Mouse (Mus musculus): ENCODE measurements around the gene Galnt14.

The Galnt14 gene

DNA sequence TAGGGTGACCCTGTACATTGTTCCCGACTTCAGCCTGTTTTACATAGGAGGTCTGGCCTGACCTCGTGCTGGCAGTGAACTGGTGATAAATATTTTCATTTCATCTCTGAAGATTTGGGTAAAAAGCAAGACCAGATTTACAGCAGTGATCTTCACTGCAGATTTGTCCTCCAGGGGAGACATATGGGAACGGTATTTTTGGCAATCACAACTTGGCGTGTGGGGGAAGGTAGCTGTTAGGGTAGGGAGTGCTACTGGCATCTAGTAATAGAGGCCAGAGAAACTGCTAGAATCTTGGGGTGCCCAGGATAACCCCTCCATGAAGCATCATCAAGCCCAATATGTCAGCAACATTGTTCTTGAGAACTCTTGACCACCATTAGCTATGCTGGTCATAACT, 138.3 kb downstream of the Galnt14 start:
- no peak for DNase-seq (ENCODE audit: low read depth)

DNA sequence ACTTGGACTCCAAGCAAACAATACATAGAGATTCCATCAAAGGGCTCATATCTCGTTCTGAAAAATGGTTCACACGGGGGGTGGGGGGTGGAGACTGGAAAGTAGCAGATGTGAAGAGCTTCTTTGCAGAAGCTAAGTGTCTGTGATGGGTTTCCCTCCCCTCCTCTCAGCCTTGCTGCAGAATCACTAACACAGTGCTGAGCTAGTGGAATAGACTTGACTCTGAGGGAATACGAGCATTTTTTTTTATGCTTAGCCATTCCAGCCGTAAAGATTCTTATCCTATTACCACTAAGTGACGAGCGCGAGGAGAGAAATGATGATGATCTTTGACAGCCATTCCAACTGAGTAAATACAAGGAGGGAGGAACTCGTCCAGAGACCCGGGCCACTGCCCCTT, 142.0 kb downstream of the Galnt14 start:
- DNase-seq (ENCODE audit: low read depth): no peak

DNA sequence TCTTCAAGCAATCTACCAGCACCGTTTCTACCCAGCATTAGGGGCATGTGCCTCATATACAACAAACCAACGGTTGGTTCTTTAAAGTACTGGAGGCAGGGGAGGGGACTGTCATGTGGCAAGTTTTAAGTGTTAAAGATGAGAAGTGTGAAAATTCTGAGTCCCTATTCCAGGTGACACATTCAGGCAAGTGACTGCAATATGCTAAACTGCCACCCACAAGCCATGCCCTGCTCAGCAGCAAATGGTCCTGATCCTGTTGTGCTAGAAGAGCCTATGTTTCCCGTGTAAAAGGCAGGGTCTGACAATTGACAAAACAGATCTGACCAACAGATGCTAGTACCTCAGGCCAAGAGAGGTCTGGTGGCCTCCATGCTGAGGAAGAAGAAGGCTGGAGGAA, 149.1 kb downstream of the Galnt14 start:
- DNase-seq (ENCODE audit: low read depth): no peak

DNA sequence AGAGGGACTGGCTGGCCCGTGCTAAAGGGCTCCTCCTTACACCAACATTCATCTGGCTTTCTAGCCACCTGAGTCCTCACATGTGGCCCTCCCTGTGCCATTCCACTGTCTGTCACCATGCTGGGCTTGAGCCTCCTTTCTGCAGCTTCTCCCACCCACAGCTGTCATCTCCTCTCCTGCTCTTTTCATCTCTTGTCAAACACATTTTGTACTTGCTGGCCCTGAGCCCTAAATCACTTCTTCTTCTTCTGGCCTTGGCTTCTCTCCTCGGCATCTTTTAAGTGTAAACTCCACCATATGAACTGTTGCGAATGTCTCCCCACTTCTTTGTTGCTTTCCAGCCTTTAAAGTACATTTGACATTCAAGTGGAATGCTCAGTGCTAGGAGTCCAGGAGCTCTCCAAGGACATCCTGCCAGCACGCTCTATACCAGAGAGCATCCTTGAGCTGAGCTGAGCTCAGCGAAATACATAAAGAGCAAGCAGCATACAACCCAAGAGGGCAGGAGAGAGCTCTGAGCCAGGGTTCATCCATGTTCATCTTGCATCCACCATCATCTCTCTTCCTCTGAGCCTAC, 150.0 kb downstream of the Galnt14 start:
- no peak for DNase-seq (ENCODE audit: low read depth)

DNA sequence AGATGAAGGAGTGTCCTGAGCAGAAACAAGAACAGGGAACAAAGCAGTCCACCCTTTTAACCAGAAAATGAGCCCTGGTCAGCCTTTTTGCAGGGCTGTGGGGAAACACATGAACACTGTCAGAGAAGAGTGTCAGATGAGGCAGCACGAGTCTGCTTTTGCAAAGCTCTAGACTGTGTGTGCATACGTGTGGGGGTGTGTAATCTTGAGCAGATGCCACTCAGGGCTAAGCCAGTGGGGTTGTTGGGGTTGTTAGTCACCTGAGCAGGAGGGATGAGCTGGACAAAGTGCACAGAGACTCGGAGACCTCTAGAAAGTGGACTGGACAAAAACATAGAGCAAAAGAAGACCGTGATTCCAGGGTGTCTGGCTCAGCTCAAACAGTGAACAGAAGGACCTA, 150.8 kb downstream of the Galnt14 start:
- DNase-seq (ENCODE audit: low read depth): no peak

DNA sequence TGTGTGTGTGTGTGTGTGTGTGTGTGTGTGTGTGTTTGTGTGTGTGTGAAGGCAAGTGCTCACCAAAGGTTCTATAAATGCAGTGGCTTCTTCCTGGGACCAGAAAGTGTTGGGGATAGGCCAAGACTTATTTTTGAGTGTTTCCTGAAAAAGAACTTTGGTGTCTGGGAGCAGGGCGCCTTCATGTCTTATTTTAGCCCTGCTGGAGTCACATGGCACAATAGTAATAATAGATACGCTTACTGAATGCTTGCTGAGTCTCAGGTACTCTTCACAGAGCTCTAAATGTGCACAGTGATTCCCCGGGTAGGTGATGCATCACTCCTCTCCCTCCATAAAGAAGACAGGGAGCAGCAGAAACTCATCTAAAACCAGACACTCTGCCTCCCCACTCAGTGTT, 153.2 kb downstream of the Galnt14 start:
- no peak for DNase-seq (ENCODE audit: low read depth)

DNA sequence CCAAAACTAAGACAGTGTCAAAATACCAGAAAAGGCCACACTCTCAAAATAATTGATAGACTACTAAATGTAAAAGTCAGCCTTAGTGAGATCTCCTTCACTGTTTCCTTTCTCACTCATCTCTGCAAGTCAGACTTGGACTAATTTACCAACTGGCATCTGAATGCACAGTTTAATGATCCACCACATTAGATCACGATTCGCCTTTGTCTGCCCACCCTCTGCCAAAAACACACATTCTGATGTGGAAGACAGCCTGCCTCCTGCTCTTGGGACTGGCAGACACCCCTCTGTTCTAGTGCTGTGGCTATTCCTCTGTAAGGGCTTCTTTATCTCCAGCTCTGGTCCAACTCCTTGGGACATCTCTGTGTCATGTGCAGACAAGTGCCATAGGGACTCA, 153.8 kb downstream of the Galnt14 start:
- no peak for DNase-seq (ENCODE audit: low read depth)

DNA sequence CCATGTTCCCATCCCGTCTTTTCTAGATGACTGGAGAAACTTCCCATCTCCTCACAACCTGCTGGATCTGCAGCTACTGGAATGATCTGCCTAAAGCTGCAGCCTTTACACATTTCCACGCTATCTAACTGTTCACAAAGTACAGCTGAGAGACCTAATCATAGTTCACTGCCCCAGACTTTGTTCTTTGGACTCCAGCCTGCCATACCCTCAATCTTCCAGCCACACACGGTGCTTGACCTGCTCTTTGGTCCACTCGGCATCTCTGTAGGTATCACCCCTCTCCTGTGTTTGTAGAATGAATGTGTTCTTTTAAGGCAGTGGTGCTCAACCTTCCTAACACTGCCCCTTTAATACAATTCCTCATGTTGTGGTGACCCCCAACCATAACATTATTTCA, 155.6 kb downstream of the Galnt14 start:
- DNase-seq (ENCODE audit: low read depth): no peak

DNA sequence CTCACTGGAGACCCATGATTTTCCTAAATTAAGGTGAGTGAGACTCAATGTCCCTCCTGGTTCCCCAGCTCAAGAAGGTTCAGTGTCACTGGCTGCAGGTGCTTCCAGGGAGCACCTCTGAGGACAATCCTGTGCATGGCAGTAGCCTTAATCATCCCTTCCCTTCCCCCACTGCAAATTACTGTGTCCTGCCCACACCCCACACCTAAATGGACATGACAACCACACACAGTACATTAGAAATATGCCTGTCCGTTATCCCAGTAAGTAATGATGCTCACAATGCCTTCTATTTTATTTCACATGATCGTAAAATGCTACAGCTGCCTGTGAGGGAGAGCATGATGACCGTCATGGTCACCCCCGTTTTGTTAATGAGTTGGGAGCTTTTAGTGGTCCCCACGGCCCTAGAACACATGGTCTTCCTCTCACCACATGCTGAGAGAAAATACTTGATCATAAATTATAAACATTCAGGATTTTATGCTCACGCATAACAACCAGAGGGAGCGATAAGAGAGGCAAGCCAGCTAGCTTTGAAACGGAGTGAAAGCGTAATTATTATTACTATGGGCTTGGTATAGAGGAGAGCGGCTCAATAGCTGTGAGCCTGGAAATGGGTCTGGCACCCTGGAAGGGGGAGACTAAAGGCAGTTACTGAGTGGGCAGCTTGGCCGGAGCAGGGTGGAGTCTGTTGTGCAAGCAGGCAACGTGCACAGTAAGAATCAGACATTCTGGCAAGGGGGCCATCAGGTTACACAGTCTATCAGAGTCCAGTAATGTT, 161.3 kb downstream of the Galnt14 start:
- no peak for DNase-seq (ENCODE audit: low read depth)

DNA sequence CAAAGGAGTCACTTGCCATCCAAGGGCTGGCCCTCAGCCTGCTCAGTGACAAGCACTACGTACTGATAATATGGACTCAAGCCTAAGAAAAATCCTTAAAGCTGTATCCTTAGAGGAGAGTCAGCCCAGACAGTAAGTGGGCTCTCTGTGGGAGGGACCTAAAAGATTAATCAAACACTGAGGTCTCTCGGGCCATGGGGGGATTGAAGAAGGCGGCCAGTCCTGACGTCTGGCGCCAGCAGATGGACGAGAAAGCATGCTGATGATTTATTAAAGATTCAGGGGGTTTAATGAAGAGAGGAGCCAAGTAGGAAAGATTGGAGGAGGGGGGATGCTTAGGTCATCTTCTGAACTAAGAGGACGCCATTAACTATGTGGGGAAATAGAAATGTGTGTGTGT, 162.1 kb downstream of the Galnt14 start:
- no peak for DNase-seq (ENCODE audit: low read depth)

DNA sequence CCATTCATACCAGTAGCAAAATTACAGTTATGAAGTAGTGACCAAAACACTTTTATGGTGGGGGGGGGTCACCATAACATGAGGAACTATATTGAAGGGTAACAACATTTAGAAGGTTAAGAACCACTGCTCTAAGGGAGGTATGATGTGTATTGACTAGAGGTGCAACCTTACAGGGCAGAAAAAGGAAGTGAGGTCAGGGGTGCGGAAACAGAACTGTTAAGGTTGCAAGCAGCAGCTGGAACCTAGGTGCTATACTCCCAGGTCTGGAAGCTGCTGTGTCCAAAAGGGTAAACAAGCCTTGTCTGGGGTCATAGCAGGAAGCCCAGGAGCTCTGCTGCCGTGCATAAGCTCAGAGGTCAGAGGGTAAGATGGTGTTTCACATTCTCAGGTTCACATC, 162.8 kb downstream of the Galnt14 start:
- DNase-seq (ENCODE audit: low read depth): no peak

DNA sequence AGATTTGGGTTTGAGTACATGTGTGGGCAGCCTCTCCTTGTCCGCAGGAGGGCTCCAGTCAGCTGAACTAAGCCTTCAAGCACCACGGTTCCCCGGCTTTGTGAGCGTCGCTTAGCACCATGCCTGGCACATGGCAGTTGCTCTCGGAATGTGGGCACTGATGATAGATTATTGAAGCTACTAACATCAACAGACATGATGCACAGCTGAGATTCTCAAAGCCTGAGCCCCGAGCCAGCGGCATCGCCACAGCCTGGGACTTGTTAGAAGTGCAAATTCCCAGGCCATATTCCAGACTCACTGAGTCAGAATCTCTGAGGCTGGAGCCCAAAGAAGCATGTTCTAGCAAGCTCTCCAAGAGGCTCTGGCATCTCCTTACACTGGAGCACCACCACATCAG, 168.3 kb downstream of the Galnt14 start:
- no peak for DNase-seq (ENCODE audit: low read depth)

DNA sequence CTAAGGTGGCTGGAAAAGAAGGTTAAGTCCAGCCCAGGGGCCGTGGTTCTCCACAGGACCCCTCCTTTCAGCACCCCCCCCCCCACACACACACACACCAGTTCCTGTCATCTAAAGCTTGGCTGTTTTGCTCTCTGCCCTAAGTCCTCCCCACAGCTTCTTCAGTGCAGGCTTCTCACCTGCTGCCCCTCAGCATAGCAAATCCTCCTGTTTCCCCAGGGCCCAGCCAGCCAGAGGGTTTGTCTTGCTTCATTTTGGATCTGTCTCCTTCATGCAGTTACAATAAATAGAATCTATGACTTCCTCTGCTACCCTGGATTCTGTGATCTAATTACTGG, 169.1 kb downstream of the Galnt14 start:
- no peak for DNase-seq (ENCODE audit: low read depth)

DNA sequence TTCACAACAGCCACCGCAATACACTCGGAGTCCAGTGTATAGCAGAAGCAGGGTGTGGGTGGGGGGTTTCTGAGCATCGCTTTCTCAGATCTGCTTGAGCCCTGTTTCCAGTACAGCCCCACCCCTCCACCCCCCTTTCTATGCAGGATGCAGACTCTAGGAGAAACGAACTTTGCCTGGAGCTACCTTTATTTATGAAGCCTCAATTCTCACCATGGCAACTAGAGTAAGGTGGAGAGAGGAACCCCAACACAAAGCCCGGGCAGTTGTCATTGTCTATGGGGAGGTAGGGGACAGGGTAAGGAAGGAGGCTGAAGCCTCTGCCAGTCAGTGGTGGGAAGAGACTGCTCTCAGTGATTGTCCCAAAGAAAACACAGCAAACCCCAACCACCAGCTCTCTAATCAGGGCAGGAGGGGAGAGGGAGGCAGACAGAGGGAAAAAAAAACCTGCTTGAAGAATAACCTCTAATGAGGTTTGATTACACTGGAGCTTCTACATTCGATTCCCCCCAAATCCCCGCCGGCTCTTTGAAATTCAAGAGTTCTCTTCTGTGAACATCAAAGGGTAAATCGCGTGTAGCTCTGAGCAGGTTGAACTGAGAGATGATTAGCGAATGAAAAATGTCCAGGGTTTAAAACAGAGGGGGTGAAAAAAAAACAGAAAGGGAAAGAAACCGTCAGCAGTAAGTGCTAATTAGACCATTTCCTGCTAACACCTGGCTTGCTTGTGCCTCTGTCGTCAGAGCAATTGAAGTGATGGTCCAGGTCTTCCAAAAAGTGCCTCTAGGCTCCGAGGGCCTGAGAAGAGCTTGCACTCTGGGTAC, 169.6 kb downstream of the Galnt14 start:
- no peak for DNase-seq (ENCODE audit: low read depth)

DNA sequence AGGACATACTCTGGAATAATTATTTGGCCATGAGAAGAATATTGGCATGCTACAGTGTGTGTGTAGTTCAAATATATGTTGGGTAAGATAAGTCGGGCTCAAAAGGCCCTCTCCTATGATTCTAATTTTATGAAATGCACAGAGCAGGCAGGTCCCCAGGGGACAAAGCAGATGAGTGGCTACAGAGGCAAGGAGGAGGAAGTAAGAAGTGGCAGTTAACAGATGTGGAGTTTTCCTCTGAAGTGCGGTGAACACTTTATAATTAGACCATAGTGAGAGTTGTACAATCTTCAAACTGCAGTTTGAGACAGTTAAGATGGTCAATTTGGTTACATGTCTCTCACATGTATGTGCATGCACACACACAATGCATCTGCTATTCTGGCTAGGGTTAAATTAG, 178.4 kb downstream of the Galnt14 start:
- peak; percentile 20 for DNase-seq (ENCODE audit: low read depth)

DNA sequence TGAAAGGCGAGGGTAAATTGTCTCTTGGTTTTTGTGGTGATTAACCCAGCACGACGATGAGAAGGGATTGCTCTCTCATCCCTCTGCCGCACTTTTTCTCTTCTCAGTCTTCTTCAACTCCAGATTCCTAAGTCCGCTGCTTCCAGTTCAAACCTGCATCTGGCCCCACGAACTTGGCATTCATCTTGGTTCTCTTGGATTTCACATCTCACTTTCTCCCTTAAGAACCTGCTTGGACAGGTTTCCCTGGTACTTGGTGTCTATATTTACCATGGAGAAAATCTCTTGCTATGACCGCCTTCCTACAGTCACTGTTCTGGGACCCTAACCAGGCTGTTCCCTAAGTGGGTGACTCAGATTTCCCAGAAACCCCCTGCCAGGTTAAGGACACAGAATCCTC, 188.1 kb downstream of the Galnt14 start:
- DNase-seq (ENCODE audit: low read depth): no peak

DNA sequence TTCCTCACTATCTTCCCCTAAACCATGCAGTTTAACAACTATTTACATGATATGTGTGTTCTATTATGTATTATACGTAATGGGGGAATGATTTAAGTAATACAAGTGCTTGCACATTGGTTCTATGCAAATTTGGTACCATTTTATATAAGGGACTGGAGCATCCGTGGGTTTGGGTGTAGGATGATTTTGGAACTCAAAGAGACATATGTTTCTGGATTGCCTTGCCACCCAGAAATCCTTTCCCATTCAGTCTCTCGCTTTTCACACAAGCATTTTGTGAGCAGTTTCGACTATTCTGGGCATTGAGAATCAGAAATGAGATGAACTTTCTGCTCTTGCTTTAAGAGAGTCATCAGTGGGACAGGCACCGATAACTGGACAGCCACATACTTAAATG, 190.9 kb downstream of the Galnt14 start:
- DNase-seq (ENCODE audit: low read depth): no peak

DNA sequence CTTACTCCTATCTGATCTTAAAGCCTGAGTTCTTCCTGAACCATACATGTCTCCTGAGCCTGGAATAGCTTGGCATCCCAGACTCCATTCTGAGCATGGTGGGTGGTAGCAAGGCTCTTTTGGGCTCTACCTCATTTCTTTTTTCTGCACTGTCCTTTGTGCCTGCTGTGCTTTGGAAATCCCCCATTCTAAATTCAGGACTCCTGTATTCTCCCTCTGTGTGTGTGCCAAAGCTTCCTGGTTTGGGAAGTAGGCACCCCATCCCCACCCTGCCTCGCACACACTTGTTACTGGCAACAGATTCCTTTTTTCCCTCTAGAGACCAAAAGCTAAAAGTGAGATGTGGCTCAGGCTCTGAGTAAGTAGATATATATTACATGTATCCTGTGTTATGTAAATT, 191.9 kb downstream of the Galnt14 start:
- no peak for DNase-seq (ENCODE audit: low read depth)

DNA sequence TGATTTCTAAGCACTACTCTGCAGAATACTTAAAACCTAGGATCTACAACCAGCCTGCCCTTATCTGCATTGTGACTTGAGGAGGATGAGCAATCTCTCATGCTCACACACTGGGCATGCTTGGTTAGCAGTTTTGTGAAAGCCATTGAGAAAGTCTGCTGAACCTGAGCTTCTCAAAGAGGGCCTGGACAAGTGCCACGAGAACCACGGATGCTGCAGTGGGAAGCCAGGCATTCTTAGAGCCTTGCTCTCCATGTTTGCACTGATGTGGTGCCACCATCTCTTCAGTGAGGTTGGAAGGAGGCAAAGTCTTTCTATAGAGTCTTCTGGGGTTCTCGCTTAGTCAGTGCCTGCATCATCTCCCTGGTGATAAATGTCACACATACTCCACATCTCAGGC, 194.7 kb downstream of the Galnt14 start:
- DNase-seq (ENCODE audit: low read depth): no peak

DNA sequence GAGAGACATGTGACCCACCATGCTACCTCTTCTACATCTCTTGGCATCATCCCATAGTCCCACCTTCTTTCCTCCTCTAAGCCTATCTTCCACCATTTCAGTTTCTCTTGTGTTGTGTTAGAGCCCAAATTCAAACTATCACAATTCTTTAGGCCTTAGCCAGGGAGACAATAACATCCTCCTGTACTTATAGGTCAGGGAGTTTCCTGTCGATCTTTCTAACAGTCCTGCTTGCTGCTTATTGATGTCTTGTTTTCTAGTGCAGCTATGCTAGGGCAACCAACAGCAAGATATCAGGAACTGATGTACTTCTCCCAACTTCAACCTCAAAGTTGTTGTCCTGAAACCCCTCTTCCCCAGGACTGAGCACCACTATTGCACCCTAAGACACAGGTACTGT, 195.4 kb downstream of the Galnt14 start:
- no peak for DNase-seq (ENCODE audit: low read depth)

DNA sequence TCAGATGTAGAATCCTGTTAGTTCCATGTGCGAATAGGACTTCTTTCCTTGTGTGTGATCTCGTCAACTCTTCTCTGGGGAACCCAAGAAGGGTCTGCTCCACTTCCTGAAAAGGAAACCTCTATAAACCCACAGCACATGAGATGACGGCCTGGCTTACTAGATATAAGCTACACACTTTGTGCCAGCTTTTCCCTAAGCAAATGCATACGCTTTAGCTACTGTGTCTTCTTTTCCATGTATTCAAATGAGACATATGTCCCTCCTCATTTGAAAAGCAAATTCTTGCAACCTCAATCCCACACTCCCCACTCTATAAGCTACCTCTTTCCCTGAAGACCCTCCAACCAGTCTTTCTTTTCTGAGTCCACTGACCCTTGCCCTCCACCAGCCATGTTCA, 196.0 kb downstream of the Galnt14 start:
- no peak for DNase-seq (ENCODE audit: low read depth)

DNA sequence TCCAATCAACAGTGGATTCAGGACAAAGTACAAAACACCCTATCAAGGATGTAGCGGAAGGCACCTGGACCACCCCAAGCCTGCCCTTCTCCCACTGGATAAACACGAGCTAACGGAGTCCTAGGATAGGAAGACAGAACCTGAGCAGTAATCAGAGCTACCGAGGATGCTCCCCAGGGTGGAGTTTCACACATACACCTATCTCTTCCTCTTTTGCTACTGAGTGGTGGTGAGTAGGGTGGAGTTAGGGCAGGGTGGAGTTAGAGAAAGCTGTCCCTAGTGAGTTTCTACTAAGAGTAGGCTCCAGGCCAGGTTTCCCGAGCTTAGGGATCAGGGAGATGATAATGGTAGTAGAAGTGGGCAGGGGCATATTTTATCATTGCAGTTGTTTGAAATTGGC, 197.4 kb downstream of the Galnt14 start:
- DNase-seq (ENCODE audit: low read depth): no peak

DNA sequence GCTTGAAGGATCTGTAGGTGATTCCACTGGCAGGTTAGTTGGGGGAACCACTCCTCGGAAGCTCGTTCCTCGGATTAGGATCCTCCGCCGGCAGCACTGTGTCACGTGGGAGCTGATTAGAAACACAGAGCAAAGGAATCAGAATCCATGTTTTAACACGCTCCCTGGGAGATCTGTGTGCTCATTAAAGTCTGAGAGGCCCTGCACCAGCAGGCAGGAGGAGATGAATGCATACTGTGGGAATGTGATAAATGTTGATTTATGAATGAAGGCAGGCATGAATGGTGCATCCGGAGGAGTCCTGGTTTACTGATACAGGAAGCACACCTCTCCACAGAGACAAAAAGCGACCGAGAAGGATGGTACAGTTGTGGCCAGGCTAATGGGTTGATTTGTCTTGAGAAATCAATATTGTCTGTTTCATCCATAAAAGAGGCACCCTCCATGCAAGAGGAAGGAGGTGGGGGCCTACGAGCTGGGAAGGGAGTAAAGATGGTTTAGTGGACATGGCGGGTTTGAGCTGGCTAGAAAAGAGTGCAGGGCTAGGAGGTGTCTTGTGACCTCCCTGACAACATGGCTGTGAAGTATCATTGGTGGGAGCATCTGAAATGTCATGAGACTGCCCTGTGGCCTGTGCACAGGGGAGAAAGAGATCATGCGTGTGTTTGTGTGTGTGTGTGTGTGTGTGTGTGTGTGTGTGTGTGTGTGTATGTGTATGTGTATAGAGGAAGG, 202.3 kb downstream of the Galnt14 start:
- DNase-seq (ENCODE audit: low read depth): no peak

Data from c-Kit-positive CD71-negative TER-119-negative erythroid progenitor cells, embryonic 14.5 days (primary cell).